Mouse (Mus musculus): Measurements from ENCODE around the gene Nvl.

The Nvl gene

DNA sequence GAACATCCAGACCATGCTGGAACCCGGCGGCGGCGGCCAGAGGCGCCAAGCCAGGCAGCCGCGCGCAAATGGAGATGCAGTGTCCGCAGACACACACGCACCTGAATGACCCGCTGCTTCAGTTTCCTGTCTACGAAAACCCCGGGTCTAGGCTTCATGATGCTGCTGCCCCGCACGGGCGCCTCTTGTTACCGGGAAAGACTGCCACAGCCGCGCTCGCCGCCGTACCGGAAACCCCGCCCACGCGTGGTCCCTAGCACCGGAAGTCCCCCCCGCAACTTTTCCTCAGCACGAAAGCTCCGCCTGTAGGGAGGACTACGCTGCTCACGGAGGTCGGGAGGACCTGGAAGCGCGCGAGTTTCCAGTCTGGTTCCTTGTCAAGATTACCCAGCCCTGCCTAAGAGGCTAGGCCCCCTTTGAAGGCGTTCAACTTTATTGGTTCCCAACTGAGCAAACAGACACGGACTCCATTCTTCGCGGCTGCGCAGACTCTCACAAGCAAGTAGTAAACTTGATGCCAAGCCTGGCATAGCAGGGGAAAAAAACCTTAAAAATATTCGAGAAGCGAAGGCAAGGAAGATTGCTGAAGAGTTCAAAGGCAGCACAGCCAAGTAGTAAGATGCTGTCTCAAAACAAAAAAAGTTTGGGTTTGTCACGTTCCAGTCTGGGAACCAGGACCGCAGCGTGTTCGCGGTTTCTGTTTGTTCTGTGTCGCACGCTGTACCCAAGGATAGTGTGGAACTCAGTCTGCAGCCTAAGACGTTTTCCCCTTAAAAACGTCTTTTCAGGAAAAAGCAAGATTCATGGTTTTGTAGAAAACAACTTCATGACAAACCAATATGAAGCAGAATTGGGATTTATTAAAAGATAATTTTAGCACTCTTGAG, at the start of gene Nvl, which contains the start of gene Cnih4:
Gene Nvl (minus strand): TSS at position 255 of the 887 bp plus-strand sequence.
Gene Cnih4 (plus strand): TSS at position 744 of the 887 bp plus-strand sequence.
- peak; percentile 88 to 94 for DNase-seq

DNA sequence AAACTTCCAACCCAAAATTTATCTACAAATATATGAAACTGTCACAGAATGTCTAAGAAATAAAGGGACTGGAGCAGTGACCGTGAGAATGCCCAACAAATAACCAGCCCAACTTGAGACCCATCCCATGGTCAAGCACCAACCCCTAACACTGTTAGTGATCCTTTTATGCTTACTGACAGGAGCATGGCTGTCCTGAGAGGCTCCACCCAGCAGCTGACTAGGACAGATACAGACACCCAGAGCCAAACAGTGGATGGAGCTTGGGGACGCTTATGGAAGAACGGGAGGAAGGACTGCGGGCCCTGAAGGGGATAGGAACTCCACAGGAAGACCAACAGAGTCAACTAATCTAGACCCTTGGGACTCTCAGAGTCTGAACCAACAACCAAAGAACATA, 44.9 kb upstream of the Nvl start:
- DNase-seq: no peak

DNA sequence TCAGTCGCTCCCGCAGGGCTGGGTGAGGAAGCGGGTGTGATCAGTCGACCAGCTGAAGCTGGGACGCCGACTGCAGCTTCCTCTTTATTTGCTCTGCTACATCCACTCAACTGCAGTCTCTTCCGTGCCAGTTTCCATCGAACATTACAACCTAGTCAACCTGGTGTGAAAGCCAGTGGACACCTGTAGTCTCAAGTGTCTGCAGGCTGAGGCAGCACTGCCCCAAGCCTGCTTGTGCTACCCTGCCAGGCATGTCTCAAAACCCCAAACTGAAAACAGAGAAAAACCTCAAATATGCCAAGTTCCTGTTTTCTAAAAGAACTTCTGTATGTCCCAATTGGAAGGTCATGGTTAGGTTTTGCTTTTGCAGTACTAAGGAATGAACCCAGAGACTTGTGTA, 26.2 kb upstream of the Nvl start:
- no peak for DNase-seq

DNA sequence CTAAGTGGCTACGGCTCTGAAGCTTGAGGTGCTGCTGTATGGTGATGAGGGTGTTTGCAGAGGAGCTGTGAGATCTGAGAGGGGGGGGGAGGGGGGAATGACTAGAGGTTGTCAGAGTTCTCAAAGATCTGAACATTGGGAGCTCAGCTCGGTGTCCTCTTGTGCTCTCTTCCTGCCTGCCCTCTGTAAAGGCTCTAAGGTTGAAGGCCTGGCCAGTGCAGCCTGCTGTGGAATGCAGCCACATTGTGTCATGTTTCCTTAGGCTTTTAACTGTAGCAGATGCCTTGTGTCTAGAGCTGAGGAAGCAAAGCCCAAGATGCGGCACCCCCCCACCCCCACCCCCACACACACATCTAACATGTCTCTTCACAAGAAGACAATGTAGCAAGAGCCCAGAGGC, 24.4 kb upstream of the Nvl start:
- DNase-seq: no peak

DNA sequence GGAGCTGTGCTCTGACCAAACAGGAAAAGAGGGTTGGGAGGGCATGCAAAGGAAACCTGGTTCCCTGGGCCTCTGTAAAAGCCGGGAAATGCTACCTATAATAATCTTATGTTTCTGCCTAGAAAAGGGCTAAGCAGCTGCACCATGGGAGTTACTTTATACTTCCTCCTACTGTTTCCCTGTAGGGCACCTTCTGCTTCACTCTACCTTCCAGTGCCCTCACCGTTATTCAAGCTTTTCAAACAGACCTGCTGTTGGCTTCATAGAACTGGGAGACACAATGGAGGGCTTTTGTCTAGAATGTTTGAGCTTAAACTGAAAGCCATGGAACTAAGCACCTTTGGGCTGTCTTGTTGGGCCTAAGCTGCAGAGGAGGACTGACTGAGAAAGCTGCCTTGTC, 23.8 kb upstream of the Nvl start:
- no peak for DNase-seq

DNA sequence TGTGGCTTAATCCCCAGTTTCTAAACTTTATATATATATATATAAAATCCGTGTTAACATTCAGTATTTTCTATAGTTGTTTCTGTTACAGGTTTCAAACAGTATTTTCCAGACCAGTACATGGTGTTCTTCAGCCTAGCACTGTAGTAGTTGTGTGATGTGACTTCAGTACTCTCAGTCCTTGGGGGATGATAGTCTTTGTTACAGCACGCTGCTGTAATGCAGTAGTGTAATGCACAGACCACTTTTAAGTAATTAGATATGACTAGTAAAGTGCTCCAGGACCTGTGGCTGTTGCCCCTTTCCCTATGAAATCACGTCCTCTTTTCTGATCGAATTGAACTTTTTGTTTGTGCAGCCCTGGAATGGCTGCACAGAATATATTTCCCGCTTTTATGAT, 7.5 kb upstream of the Nvl start:
- no peak for DNase-seq

DNA sequence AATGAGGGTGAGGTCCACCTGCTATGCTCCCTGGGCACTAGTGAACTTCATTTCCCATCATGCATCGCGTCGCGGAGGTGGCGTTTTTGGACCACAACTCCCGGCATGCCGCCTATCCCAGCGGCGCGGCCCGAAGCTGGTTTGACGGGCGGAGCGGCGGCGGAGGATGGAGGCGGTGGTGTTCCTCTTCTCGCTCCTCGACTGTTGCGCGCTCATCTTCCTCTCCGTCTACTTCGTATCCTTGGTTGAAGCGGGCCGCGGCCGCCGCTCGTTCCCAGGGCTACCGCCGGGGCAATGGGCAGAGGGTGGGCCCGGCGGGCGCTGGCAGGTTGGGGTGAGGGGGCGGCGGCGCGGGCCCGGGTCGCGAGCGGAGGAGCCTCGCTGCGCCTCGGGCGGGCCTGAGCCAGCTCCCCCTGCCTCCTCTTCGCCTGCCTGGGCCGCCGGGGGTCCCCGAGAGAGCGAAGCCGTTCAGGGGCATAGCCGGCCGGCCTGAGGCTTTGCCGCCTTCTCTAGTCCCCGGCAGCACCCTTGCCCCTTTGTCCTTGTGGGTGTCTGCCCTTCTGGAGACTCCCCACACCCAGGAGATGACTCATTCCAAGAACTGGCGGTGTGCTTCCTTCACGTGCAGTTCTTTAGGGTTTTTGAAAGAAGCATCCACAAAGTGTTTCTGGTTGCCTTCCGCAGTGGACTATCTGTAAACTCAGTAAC, 7.0 kb upstream of the Nvl start:
- peak; percentile 92 to 94 for DNase-seq

DNA sequence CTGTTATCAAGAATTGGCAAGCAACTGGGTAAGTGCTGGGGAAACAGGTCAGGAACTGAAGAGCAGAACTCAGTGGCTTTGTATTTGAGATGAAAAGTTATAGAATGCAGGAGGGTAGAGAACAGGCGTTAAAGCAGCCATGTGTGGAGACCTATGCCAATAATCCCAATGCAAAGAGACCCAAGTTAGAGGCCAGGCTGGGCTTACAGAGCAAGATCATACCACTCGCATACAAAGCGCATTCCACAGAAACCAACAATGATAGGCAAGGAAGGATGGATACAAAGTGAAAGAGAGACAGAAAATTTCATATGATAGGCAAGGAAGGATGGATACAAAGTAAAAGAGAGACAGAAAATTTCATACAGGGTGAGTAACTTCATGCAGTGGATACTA, 6.4 kb upstream of the Nvl start:
- no peak for DNase-seq

DNA sequence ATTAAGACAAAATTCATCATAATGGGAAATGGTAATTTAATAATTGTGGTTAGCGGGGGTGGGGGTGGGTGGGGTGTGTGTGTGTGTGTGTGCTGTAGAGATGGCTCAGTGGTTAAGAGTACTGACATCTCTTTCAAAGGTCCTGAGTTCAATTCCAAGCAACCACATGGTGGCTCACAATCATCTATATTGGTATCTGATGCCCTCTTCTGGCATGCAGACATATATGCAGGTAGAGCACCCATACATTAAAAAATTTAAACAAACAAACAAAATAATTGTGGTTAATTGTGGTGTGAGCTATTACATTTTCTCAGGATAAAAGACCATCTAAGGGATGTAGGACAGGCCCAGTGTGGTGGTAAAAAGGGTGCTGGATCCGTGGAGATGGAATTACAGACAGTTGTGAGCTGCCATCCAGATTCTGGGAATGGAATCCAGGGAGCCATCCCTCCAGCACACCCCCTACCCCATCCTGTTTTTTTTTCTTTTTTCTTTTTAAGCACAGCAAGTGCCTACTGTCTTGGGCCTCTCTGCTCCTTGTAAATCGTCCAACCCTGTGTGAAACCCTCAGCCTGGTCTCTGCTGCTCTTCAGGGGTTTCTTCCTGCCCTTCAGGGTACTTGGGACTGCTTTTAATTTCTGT, 5.5 kb upstream of the Nvl start:
- DNase-seq: no peak

DNA sequence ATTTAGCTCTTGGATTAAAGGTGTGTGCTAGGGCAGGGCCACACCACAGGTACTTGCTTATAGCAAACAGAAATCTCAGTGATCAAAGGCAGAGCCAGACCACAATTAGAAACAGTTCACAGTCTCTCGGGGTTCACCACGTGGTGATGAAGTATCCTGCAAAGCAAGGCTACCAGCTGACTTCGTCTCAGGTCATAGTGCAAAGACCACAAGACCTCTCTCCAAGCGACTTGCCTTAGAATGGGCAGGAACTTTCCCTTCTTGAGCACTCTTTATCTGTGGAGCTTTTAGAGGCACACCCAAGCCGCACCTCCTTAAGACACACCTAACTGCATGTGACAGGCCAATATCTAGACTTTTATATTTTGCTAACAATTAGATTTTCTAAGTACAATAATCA, 4.5 kb upstream of the Nvl start:
- no peak for DNase-seq

DNA sequence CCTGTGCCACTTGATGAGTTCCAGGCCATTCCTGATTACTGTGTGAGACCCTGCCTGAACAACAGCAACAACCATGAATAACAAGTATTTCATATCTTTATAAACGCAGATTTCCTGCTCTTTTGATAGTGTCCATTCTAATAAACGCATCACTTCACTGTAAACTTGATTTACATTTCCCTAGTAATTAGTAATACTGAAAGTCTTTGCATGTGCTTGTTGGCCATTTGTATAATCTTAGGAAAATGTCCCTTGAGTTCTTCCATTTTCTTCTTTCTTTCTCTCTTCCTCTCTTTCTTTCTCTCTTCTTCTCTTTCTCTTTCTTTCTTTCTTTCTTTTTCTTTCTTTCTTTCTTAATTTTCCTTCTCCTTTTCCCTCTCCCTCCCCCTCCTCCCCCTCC, 2.2 kb upstream of the Nvl start:
- no peak for DNase-seq

DNA sequence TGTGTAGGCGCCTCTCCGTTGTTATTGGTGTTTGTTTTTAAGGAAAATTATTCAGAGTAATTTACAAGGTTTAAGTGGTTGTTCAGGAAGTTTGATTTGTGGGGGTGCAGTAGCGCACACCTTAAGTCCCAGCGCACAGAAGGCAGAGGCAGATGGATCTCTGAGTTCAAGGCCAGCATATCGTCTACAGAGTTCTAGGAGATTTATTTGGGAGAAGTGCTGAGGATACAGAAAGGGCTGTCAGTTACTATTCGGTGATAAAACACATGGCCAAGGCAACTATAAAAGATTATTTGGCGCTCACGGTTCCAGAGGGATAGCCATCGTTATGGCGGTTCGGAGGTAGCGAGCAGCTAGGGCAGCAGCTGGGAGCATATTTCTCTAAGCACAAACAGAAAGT, 962 bp upstream of the Nvl start:
- peak in 1 of 2 experiments; percentile 10 for DNase-seq

DNA sequence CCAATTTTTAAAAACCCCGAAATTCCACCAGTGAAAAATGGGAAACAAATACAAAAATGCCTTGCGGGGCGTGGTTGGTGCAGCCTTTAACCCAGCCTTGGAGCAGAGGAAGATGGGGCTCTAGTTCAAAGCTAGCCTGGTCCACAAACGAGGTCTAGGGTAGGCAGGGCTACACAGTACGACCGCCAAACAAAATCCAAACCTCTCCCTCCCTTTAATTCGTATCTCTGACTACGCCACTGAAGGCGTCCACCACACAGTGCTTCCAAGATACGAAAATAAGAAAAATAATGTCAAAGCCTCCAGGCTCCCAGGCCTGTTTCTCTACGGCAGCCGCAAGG, 425 bp downstream of the Nvl start:
- no peak for DNase-seq

DNA sequence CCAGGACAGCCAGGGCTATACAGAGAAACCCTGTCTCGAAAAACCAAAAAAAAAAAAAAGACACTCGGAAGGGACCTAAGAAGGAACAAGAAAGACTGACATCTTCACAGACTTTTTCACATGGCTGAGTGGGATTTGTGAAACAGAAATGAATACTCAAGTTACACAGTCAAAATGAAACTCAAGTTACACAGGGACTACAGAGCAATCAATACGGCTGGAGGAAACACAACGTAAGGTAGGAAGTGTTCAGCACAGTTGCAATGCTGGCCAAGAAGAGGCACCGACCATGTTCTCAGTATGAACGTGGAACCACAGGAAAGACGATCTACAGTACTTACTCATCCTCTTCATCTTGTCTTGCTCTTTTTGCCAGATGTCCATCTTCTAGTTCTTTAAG, 5.3 kb downstream of the Nvl start:
- no peak for DNase-seq

DNA sequence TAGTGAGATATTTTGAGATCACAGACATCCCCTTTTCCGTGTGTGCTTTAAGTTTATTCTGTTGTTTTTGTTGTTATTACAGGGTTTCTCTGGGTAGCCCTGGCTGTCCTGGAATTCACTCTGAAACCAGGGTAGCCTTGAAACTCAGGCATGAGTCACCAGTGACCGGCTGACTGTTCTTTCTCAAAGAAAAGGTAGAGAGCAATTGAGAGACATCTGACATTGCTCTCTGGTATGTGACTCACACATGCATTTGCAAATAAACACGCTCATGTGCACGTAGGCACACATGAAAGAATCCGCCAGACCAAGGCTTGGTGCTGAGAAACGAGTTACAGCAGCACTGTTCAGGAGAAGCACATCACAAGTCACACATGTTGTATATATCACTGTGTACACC, 12.1 kb downstream of the Nvl start:
- no peak for DNase-seq

DNA sequence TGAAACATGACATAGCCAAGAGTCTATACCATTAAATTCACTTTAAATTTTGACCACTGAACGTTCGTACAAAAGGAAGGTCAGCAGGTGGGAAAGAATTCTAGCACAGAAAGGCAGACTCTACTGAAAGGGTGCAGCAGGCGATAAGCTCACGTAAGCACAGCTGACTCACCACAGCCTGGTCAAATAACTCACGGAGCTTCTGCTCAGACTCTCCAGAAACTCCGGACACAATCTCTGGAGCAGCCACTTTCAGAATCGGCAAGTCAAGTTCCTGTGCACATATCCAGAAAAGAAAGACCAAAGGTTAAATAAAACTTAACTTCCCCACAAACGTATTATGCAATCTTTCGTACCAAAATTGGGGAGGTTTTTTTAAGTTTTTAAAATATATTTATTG, 17.2 kb downstream of the Nvl start:
- no peak for DNase-seq

DNA sequence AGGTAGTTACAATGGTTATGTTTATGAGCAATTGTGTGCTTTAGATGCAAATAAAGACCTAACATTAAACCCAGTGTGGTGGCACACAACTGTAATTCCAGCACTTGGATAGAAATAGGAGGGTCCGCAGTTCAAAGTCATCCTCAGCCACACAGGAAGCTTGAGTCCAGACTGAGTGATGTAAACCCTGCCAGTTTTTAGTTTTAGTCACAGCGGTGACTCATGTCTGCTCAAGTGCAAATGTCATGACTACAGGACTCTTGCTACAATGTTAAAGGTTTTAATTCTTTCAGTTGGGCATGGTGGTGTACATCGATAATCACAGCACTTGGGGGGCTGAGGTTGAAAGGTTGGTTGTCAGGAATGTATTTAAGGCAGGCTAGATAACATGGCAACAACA, 18.1 kb downstream of the Nvl start:
- DNase-seq: no peak

DNA sequence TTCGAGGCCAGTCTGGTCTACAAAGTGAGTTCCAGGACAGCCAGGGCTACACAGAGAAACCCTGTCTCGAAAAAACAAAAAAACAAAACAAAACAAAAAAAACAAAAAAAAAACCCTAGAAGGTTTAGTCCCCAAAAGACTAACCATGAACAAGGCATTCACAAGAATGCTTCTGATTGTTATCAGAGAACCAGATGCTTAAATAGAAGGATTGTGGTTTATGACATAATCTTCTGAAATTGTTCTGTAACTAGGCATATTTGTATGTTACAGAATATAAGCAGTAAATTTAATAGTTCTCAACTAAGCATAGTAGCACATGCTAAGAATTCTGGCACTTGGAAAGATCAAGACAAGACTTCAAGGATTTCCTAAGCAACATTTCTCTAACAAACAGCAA, 19.9 kb downstream of the Nvl start:
- no peak for DNase-seq

DNA sequence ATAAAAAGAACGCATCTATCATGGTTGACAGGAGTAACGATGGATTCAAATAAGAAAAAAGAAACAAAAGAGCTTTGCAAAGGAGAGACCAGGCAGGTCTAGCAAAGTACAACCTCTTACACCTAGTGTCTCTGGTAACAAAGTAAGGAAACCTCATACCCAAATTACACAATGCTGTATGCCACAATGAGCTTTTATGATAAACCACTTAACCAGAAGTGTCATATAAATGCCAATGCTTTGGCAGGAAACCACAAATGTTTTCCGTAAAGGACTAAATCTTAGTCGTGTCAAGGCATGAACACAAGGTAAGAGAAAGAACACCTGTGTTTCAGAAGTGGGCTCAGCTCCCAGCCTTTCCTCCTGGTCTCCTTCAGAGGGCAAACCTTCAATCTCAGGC, 26.9 kb downstream of the Nvl start:
- DNase-seq: no peak

DNA sequence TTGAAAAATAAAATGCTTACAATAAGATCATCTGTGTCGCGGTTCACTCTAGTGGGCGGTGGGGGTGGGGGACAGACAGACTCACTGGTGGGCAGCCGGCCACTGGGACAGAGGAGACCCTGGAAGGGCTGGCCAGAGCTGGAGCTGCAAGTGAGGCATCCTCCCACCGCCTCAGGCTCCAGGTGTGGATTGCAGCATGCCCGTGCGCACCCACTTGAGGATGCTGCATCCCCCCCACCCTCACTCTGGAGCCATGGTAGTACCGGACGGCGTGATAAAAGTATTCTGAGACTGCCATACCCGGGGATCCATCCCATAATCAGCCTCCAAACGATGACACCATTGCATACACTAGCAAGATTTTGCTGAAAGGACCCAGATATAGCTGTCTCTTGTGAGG, 54.0 kb downstream of the Nvl start:
- no peak for DNase-seq

DNA sequence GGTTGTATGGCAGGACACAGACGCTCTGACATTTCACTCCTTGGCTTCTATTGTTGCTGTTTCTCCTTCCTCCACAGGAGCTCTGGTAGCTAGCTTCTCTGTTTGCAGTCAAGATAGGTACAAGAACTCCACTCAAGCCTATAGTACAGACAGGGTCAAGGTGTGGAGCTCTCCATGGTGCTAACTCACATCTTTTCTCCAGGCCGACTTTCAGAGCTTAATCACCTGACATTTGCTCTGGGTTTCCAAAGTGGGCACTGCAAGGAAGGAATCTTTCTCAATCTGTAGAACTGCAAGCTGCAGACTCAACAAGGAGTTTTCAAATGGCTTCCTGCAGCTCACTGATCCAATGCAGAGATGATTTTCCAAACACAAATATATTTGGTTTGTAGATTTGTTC, 60.0 kb downstream of the Nvl start:
- DNase-seq: no peak

DNA sequence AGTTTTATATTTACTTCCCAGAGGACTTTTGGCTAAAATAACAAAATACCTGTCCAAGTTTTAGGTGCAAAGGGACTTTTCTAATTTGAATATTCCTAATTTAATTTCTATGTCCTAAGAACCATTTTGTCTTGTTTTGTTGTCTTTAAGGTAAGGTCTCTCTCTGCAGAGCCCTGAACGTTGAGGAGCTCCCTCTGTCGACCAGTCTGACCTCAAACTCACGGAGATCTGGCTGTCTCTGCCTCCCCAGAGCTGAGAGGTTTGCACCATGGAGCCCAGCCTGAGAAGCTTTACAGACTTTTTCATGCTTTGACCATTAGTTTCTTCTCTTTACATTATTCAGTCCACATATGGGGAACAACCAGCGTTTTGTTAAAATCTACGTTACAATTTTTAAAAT, 70.9 kb downstream of the Nvl start:
- DNase-seq: no peak

DNA sequence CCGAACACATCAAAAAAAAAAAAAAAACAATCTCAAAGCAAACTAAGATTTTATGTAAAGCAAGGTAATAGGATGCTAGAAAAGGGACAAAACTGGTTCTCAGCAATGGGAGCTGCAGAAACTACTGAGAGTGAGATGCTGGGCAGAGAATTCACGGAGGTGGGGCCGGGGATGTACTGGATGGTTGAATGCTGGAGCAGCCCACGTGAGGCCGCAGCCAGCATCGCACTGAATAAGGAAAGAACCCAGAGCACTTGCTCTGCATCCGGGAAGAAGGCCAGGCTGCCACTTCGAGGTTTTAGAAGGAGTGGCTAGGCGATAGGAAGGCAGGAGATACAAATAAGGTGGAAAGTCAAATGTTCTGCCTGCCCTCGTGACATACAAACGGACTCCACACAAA, 74.3 kb downstream of the Nvl start:
- no peak for DNase-seq

DNA sequence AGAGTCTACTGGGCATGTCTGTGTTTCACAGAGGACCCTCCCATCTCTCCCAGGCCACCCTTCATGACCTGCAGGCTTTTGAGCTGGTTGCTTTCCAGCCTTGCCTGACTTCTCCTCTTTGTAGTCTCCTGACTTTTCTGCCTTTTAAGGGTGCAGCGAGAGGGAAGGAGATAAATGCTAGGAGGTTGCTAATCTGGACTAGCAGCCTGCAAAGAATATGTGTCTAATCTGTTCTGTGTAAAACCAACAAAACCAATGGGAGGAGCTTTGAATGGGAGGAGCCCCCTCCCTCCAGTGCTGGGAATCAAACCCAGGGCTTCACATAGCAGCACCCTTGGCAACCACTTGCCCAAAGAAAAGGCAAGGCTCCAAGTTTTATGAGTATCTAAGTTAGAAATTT, 75.7 kb downstream of the Nvl start:
- no peak for DNase-seq

All from cerebellum, adult 18-20 months (tissue).